ENCODE assay signal across 18 mouse cellular contexts in the genomic region with DNA sequence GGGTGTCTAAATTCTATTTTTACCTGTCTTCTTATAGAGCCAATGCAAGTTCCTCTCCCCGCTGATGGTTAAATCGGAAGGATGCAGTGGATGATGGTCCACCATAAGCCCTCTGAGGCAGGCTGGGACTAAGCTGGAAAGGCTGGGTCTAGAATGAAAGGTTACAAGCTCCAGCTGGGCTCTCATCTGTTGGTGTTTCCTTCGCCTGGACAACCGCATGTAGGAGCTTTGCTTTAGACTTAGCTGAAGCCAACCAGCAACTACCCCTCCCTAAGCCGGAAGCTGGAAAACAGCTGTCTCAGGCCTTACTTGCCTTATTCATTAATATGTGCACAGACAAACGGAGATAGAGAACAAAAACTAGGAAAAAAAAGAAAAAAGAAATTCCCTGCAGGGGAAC.
DNase-seq lines count a peak whose midpoint lies in the region; ATAC-seq and TF ChIP-seq lines count a peak whose summit lies in the region.
"Had no signal": no experiment of that assay in that cellular context is flagged by ENCODE, and none has a peak within 500 bp of the region (broad histone marks: within the 10 kb centered on the region; RNA-seq: fewer than 3 reads in every experiment).

No protein-coding gene starts in this region.

- no peak overlapping the region for H3K27ac ChIP-seq in kidney, postnatal 0 days
- H3K27ac ChIP-seq in lung, embryonic 14.5 days (ENCODE audit: low read depth) = no peak overlapping the region
- H3K27ac ChIP-seq in stomach, embryonic 15.5 days = no peak overlapping the region
- no peak overlapping the region for H3K27ac ChIP-seq in stomach, postnatal 0 days (replicated peaks)
- H3K27ac ChIP-seq: embryonic facial prominence, embryonic 12.5 days; forebrain, embryonic 15.5 days had no signal

- TF ChIP-seq CTCF in kidney, postnatal 0 days (IDR thresholded peaks at IDR 0.05; ENCODE audit: low read depth) = no peak
- no peak for TF ChIP-seq CTCF in lung, embryonic 14.5 days (IDR thresholded peaks at IDR 0.05; ENCODE audit: low read depth)
- no peak for TF ChIP-seq CTCF in stomach, postnatal 0 days (IDR thresholded peaks at IDR 0.05; ENCODE audit: low read depth)

- no peak overlapping the region for H3K4me3 ChIP-seq in kidney, postnatal 0 days (replicated peaks; ENCODE audit: low read depth, low read length)
- no peak overlapping the region for H3K4me3 ChIP-seq in lung, embryonic 14.5 days (ENCODE audit: low read depth, low read length)
- H3K4me3 ChIP-seq in stomach, embryonic 15.5 days (replicated peaks) = no peak overlapping the region
- no peak overlapping the region for H3K4me3 ChIP-seq in stomach, postnatal 0 days (ENCODE audit: low read depth, low read length)
- H3K4me3 ChIP-seq: embryonic facial prominence, embryonic 12.5 days; forebrain, embryonic 15.5 days; heart, embryonic 12.5 days had no signal

- H3K4me2 ChIP-seq in kidney, postnatal 0 days (ENCODE audit: low read length) = no peak overlapping the region
- no peak overlapping the region for H3K4me2 ChIP-seq in lung, embryonic 14.5 days
- no peak overlapping the region for H3K4me2 ChIP-seq in stomach, embryonic 15.5 days
- H3K4me2 ChIP-seq in stomach, postnatal 0 days (replicated peaks; ENCODE audit: low read depth) = no peak overlapping the region
- H3K4me2 ChIP-seq: embryonic facial prominence, embryonic 12.5 days; forebrain, embryonic 15.5 days; heart, embryonic 12.5 days had no signal

- no peaks in the 10 kb centered on the region for H3K36me3 ChIP-seq in kidney, postnatal 0 days (ENCODE audit: insufficient read depth, low read length)
- no peaks in the 10 kb centered on the region for H3K36me3 ChIP-seq in lung, embryonic 14.5 days (ENCODE audit: insufficient read depth)
- H3K36me3 ChIP-seq in stomach, embryonic 15.5 days = no peaks in the 10 kb centered on the region
- H3K36me3 ChIP-seq in stomach, postnatal 0 days (ENCODE audit: control insufficient read depth, insufficient read depth, low read length) = no peaks in the 10 kb centered on the region
- H3K36me3 ChIP-seq: embryonic facial prominence, embryonic 12.5 days; forebrain, embryonic 15.5 days; heart, embryonic 12.5 days had no signal

- WGBS in kidney, postnatal 0 days = 77% methylated on average over 6 of the region's 6 CpGs
- 81% methylated on average over 6 of the region's 6 CpGs for WGBS in lung, embryonic 14.5 days
- WGBS in stomach, embryonic 15.5 days = 59% methylated on average over 6 of the region's 6 CpGs
- WGBS in stomach, postnatal 0 days = 57% methylated on average over 6 of the region's 6 CpGs

- no peak for TF ChIP-seq EP300 in stomach, postnatal 0 days (optimal IDR thresholded peaks at IDR 0.05)

- no peaks in the 10 kb centered on the region for H3K4me1 ChIP-seq in kidney, postnatal 0 days (replicated peaks; ENCODE audit: insufficient read depth, low read length)
- H3K4me1 ChIP-seq in lung, embryonic 14.5 days (ENCODE audit: insufficient read depth) = no peaks in the 10 kb centered on the region
- no peaks in the 10 kb centered on the region for H3K4me1 ChIP-seq in stomach, embryonic 15.5 days
- no peaks in the 10 kb centered on the region for H3K4me1 ChIP-seq in stomach, postnatal 0 days (replicated peaks; ENCODE audit: control insufficient read depth, insufficient read depth)
- H3K4me1 ChIP-seq: embryonic facial prominence, embryonic 12.5 days; forebrain, embryonic 15.5 days; heart, embryonic 12.5 days had no signal

- no peak for ATAC-seq in kidney, postnatal 0 days (replicated peaks; ENCODE audit: low FRiP score, low read depth)
- no peak for ATAC-seq in lung, embryonic 14.5 days (ENCODE audit: insufficient read depth)
- ATAC-seq in stomach, embryonic 15.5 days (ENCODE audit: insufficient read depth, low FRiP score, low read depth) = 0 out of 2 replicates have a peak, but pooled peaks have one; percentile 47
- ATAC-seq in stomach, postnatal 0 days (ENCODE audit: low FRiP score, low TSS enrichment) = no peak
- ATAC-seq: activated CD4-positive, CD25-positive, alpha-beta regulatory T cell, adult 4 months; forebrain, embryonic 15.5 days; Patski had no signal

- no peaks in the 10 kb centered on the region for H3K9me3 ChIP-seq in kidney, postnatal 0 days (replicated peaks; ENCODE audit: low read length)
- no peaks in the 10 kb centered on the region for H3K9me3 ChIP-seq in lung, embryonic 14.5 days (ENCODE audit: low read depth, low read length)
- no peaks in the 10 kb centered on the region for H3K9me3 ChIP-seq in stomach, embryonic 15.5 days
- no peaks in the 10 kb centered on the region for H3K9me3 ChIP-seq in stomach, postnatal 0 days (ENCODE audit: control insufficient read depth, low read length)
- H3K9me3 ChIP-seq: embryonic facial prominence, embryonic 12.5 days; forebrain, embryonic 15.5 days; heart, embryonic 12.5 days had no signal

- no peaks in the 10 kb centered on the region for H3K27me3 ChIP-seq in kidney, postnatal 0 days (ENCODE audit: insufficient read depth, low read length)
- no peaks in the 10 kb centered on the region for H3K27me3 ChIP-seq in lung, embryonic 14.5 days (ENCODE audit: insufficient read depth, low read length)
- no peaks in the 10 kb centered on the region for H3K27me3 ChIP-seq in stomach, embryonic 15.5 days (replicated peaks)
- no peaks in the 10 kb centered on the region for H3K27me3 ChIP-seq in stomach, postnatal 0 days (ENCODE audit: control insufficient read depth, insufficient read depth, low read length)
- H3K27me3 ChIP-seq: embryonic facial prominence, embryonic 12.5 days; forebrain, embryonic 15.5 days; heart, embryonic 12.5 days had no signal

- DNase-seq in kidney, postnatal 0 days (ENCODE audit: low spot score) = peak; percentile 50
- no peak for DNase-seq in kidney, postnatal 36 days
- peak; percentile 13 for DNase-seq in lung, embryonic 14.5 days
- DNase-seq in lung, adult 18-20 months = no peak
- DNase-seq in stomach, postnatal 0 days (ENCODE audit: low spot score) = no peak
- DNase-seq: adrenal gland, postnatal 14 days; cerebellum, adult 11-12 months; cerebellum, adult 9-10 months; cerebellum, postnatal 25 days; gastrocnemius, postnatal 36 days; heart, adult 18-20 months; heart, postnatal 36 days had no signal

- no peak overlapping the region for H3K9ac ChIP-seq in kidney, postnatal 0 days (ENCODE audit: low read depth, low read length)
- H3K9ac ChIP-seq in lung, embryonic 14.5 days = no peak overlapping the region
- no peak overlapping the region for H3K9ac ChIP-seq in stomach, embryonic 15.5 days
- no peak overlapping the region for H3K9ac ChIP-seq in stomach, postnatal 0 days (ENCODE audit: low read length)
- H3K9ac ChIP-seq: embryonic facial prominence, embryonic 12.5 days; forebrain, embryonic 15.5 days; heart, embryonic 12.5 days had no signal

Comparison
In these comparisons a context has a peak if more than half of its experiments do, and no peak if none do; other contexts are left out.
1. DNase-seq: peak in kidney, postnatal 0 days (single experiment) and lung, embryonic 14.5 days (single experiment); none in kidney, postnatal 36 days (0 of 2), lung, adult 18-20 months (0 of 2) and stomach, postnatal 0 days (single experiment).